Mouse (Mus musculus) limb, embryonic 15.5 days (tissue): ENCODE data around the gene 3110082J24Rik. TPM values are rescaled to one million over a fixed set of nuclear protein-coding genes. Genes with fewer than 3 reads are reported as not detected.
A peak's percentile ranks its signal among the peaks of the same experiment; 100 is the strongest.

Experiments
- ATAC-seq: fragments of 200-750 bp; cut with Nextera tagmentation; 2 replicates; pipeline ENCODE4 v1.8.0; 2017; ENCODE audit warnings: low read depth, moderate TSS enrichment; ENCODE audit not compliant: insufficient number of reproducible peaks, low FRiP score, low TSS enrichment
- H3K27ac ChIP-seq: fragments of 300-500 bp; sonication (generic); 2 replicates; pipeline ENCODE4 v1.5.1; 2015; ENCODE audit warnings: moderate library complexity, mild to moderate bottlenecking, inconsistent platforms
- H3K27me3 ChIP-seq: fragments of 300-500 bp; sonication (generic); 2 replicates; pipeline ENCODE4 v1.6.1; 2015; ENCODE audit warnings: inconsistent platforms
- H3K36me3 ChIP-seq: fragments of 300-500 bp; sonication (generic); 2 replicates; pipeline ENCODE4 v1.6.1; 2015; ENCODE audit warnings: inconsistent platforms
- H3K4me1 ChIP-seq: fragments of 300-500 bp; sonication (generic); 2 replicates; pipeline ENCODE4 v1.6.1; 2015; ENCODE audit warnings: inconsistent platforms
- H3K4me2 ChIP-seq: fragments of 300-500 bp; sonication (generic); 2 replicates; pipeline ENCODE4 v1.6.1; 2015; ENCODE audit warnings: mild to moderate bottlenecking, inconsistent platforms
- H3K4me3 ChIP-seq: fragments of 300-500 bp; sonication (generic); 2 replicates; pipeline ENCODE4 v1.5.1; 2015; ENCODE audit warnings: mild to moderate bottlenecking, inconsistent platforms
- H3K9ac ChIP-seq: fragments of 300-500 bp; sonication (generic); 2 replicates; pipeline ENCODE4 v1.6.1; 2015; ENCODE audit warnings: inconsistent platforms
- H3K9me3 ChIP-seq: fragments of 300-500 bp; sonication (generic); 2 replicates; pipeline ENCODE4 v1.6.1; 2016; ENCODE audit warnings: inconsistent platforms
- WGBS: fragments of 180-500 bp; shearing (Covaris S2); methylation state at CpG from one replicate; pipeline ENCODE4 v1.1.7; 2015; 5-methylcytosine and 5-hydroxymethylcytosine counted together
- polyA plus RNA-seq: library from polyadenylated mRNA; unstranded; fragments of >200 nt; fragmentation: Nextera tagmentation; extraction: Ambion mirVana; gene quantifications from 2 replicates; pipeline ENCODE4 v1.2.1, GENCODE M21; 2015

The 3110082J24Rik gene
- not detected in 2 replicates for polyA plus RNA-seq

DNA sequence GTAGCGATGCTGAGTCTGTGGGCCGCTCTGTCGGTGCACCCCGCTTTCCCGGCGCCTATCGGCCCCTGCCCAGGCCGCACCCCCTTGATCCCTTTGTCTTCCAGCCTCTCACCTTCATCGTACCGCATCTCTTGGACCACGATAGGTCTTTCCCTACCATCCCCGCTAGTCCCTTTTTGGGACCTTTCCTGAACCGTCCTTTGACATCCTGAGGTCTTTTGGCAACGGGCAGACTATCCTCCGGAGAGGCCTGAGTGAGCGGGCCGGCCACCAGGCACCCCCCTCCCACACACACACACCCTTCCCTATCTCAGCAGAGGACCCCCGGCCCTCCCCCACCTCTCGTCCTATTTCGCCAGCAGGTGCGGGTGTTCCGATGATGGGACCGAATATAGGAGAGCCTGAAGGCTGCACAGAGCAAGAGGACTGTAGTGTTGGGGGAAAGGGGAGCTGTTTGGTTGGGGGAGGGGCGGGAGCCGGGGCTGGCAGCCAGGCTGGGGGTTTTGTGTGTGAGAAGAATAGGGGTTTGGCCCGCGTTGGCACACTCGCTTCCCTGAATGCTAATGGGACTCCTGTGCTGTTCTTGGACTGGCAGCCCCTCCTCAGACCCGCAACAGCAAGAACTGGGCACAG is at the start of gene 3110082J24Rik:
Gene 3110082J24Rik (minus strand): TSS at position 419 of the 633 bp plus-strand sequence.
- Histone ChIP-seq H3K27ac (no peak within 1 kb of the TSS), H3K4me2 (peak within 1 kb of the TSS; percentile 88), H3K36me3 (no peaks in the 10 kb centered on the region), H3K4me1 (peaks cover 28% of the 10 kb centered on the region), H3K27me3 (peaks cover 71% of the 10 kb centered on the region), H3K9ac (0 out of 2 replicates have a peak within 1 kb of the TSS, but pooled peaks have one; percentile 39), H3K9me3 (no peaks in the 10 kb centered on the region; the same call in 1 of the 2 replicates), H3K4me3 (peak within 1 kb of the TSS; percentile 52)
- no peak for ATAC-seq
- 2% methylated on average over 29 of the region's 29 CpGs for WGBS

- peak overlapping the region; percentile 79 for H3K9ac ChIP-seq
- peak overlapping the region; percentile 93 for H3K27ac ChIP-seq
- H3K9me3 ChIP-seq = no peaks in the 10 kb centered on the region
- H3K4me2 ChIP-seq = peak overlapping the region; percentile 55
- peaks cover under 1% of the 10 kb centered on the region; the same call in 1 of the 2 replicates for H3K36me3 ChIP-seq
- peak overlapping the region; percentile 96 for H3K4me3 ChIP-seq
- peak; percentile 36; the same call in 1 of the 2 replicates for ATAC-seq
- 0% methylated on average over 31 of the region's 31 CpGs for WGBS
- H3K27me3 ChIP-seq = no peaks in the 10 kb centered on the region
- H3K4me1 ChIP-seq = peaks cover 11% of the 10 kb centered on the region
These were observed 49.5 kb upstream of the 3110082J24Rik start for GRCm38 (mm10) chr5:30155395-30155792.

GRCm38 (mm10) chr5:30154474-30155394 is 48.8 kb upstream of the 3110082J24Rik start, which contains the start of the genes Hadha and Hadhb:
Hadha (minus strand) TSS chr5:30155162.
Hadhb (plus strand) TSS chr5:30155248.
- no peaks in the 10 kb centered on the region; the same call in 1 of the 2 replicates for H3K36me3 ChIP-seq
- peak within 1 kb of the TSS; percentile 55 for H3K4me2 ChIP-seq
- peak within 1 kb of the TSS; percentile 96 for H3K4me3 ChIP-seq
- peak within 1 kb of the TSS; percentile 93 for H3K27ac ChIP-seq
- H3K9ac ChIP-seq = peak within 1 kb of the TSS; percentile 79
- ATAC-seq = peak; percentile 87
- H3K27me3 ChIP-seq = no peaks in the 10 kb centered on the region
- peaks cover 11% of the 10 kb centered on the region for H3K4me1 ChIP-seq
- WGBS = under 1% methylated on average over 53 of the region's 53 CpGs
- no peaks in the 10 kb centered on the region for H3K9me3 ChIP-seq

DNA sequence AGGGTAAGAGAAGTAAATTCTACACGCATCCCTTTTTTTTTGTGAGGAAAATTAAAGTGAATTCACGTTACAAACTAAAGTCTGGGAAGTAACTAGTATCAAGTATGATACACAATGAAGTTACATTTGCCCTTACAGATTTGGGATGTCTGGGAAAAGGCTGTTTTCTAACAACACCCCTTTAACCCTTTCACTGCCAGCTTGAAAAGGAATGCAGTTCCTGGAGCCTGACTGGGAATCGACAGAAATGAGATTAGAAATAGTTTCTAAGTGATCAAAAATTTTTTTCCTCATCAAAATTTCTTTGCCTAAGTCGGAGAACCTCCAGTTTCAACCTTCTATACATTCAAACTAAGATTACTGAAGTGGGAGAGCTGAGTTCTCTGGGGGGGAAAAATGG is 48.1 kb upstream of the 3110082J24Rik start:
- WGBS = 16% methylated on average over 4 of the region's 4 CpGs
- peak overlapping the region; percentile 93; the same call in 1 of the 2 replicates for H3K27ac ChIP-seq

GRCm38 (mm10) chr5:30153222-30153621 is 47.3 kb upstream of the 3110082J24Rik start:
- ATAC-seq = no peak
- H3K27me3 ChIP-seq = no peaks in the 10 kb centered on the region
- WGBS = 80% methylated on average over 2 of the region's 2 CpGs
- no peak overlapping the region for H3K4me2 ChIP-seq
- no peak overlapping the region for H3K9ac ChIP-seq
- H3K36me3 ChIP-seq = peaks cover 3% of the 10 kb centered on the region
- no peak overlapping the region for H3K4me3 ChIP-seq
- H3K27ac ChIP-seq = no peak overlapping the region
- H3K4me1 ChIP-seq = peaks cover 11% of the 10 kb centered on the region
- no peaks in the 10 kb centered on the region for H3K9me3 ChIP-seq

More for the DNA sequence above, 48.1 kb upstream of the 3110082J24Rik start:
- H3K9ac ChIP-seq = peak overlapping the region; percentile 79
- peak overlapping the region; percentile 55 for H3K4me2 ChIP-seq
- H3K4me3 ChIP-seq = peak overlapping the region; percentile 96
- no peak for ATAC-seq
- peaks cover 11% of the 10 kb centered on the region for H3K4me1 ChIP-seq
- no peaks in the 10 kb centered on the region for H3K9me3 ChIP-seq
- no peaks in the 10 kb centered on the region for H3K27me3 ChIP-seq
- H3K36me3 ChIP-seq = no peaks in the 10 kb centered on the region; the same call in 1 of the 2 replicates

- Histone ChIP-seq H3K36me3 (peaks cover 4% of the 10 kb centered on the region), H3K27ac (no peak overlapping the region), H3K4me2 (no peak overlapping the region), H3K27me3 (no peaks in the 10 kb centered on the region), H3K4me1 (peaks cover 11% of the 10 kb centered on the region), H3K9me3 (no peaks in the 10 kb centered on the region), H3K9ac (no peak overlapping the region), H3K4me3 (no peak overlapping the region)
- ATAC-seq = no peak
- WGBS = 55% methylated on average over 1 of the region's 1 CpGs
These were observed 46.5 kb upstream of the 3110082J24Rik start for GRCm38 (mm10) chr5:30152413-30152812.

GRCm38 (mm10) chr5:30152007-30152406 is 46.1 kb upstream of the 3110082J24Rik start:
- 62% methylated on average over 4 of the region's 4 CpGs for WGBS

DNA sequence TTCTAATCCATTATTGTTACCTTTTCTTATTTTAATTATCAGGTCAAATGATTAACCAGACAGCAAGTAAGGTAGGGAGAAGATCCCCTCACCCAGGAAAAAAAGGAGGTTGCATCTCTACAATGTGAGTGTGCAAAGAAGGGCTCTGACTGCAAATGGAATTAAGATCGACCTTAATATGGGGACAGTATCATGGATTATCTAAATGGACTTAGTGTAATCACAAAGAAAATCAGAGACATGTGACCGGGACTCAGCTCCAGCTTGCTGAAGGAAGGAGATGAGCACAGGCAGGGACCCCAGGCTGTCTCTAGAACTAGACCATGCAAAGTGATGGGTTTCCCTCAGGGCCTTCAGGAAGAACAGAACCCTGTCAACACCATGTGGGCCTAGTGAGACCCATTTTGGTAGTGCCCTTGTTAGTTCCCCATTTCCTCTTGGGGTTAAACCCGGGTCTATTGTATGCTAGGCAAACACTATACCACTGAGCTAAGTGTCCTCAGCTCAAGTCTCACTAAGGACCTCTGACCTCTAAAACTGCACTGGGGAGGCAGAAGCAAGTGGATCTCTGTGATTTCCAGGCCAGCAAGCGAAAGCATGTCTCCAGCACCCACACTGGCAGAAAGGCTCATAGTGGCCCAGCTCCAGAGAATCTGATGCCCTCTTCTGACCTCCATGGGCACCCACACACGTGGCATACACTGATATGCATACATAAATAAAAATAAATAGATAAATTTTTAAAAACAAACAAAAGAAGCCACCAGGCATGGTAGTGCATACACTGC is 42.4 kb upstream of the 3110082J24Rik start:
- ATAC-seq = no peak
- Histone ChIP-seq H3K9ac (no peak overlapping the region), H3K4me1 (peaks cover 1% of the 10 kb centered on the region; the same call in 1 of the 2 replicates), H3K27ac (no peak overlapping the region), H3K27me3 (no peaks in the 10 kb centered on the region), H3K4me2 (no peak overlapping the region), H3K36me3 (peaks cover 36% of the 10 kb centered on the region), H3K4me3 (no peak overlapping the region), H3K9me3 (no peaks in the 10 kb centered on the region)
- WGBS = 89% methylated on average over 5 of the region's 5 CpGs

More at GRCm38 (mm10) chr5:30152007-30152406, 46.1 kb upstream of the 3110082J24Rik start:
- no peak for ATAC-seq
- no peaks in the 10 kb centered on the region for H3K9me3 ChIP-seq
- peaks cover 5% of the 10 kb centered on the region for H3K36me3 ChIP-seq
- H3K4me1 ChIP-seq = peaks cover 11% of the 10 kb centered on the region
- no peak overlapping the region for H3K4me2 ChIP-seq
- no peak overlapping the region for H3K27ac ChIP-seq
- no peak overlapping the region for H3K4me3 ChIP-seq
- H3K27me3 ChIP-seq = no peaks in the 10 kb centered on the region
- no peak overlapping the region for H3K9ac ChIP-seq

DNA sequence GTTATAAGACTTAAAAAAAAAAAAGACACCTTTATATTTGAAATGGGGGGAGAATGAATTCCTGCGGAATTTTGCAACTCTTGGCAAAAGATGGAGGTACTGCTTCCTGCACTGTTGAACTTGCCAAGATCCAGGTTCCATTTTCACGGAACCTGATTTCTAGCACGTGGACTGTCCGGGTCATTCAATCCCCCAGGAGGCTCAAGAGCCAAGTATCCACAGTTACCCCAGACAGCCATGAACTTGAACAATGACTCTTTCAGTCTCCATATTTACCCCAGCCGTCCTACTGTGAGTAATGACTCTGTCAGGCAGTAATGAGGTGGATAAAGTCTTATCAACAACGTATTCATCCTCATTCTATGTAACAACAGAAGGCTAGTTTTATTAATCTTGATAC is 40.6 kb upstream of the 3110082J24Rik start:
- Histone ChIP-seq H3K4me1 (no peaks in the 10 kb centered on the region), H3K36me3 (peaks cover 52% of the 10 kb centered on the region), H3K9me3 (no peaks in the 10 kb centered on the region), H3K27me3 (no peaks in the 10 kb centered on the region), H3K9ac (no peak overlapping the region), H3K27ac (no peak overlapping the region), H3K4me2 (no peak overlapping the region), H3K4me3 (no peak overlapping the region)
- ATAC-seq = no peak
- 88% methylated on average over 6 of the region's 6 CpGs for WGBS

DNA sequence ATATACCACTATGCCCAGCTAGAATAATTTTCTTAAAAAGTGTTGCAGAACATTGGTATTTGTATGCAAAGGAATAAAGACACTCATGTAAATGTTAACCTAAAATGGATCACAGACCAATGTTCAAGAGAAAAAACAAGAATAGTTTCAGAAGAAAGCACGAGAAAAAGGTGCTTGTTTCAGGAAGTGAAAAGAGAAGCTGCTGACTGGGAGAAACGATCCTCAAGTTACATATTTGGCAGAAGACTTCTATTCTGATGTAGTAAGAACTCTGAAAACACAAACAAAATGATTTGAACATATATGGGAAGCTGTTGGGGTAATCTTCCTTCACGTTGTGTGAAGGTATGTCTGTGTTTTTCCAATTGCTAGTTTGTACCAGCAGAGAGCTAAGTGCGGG is 32.3 kb upstream of the 3110082J24Rik start:
- Histone ChIP-seq H3K4me3 (no peak overlapping the region), H3K27me3 (no peaks in the 10 kb centered on the region), H3K9ac (no peak overlapping the region), H3K36me3 (peaks cover 78% of the 10 kb centered on the region), H3K4me1 (no peaks in the 10 kb centered on the region), H3K9me3 (no peaks in the 10 kb centered on the region), H3K27ac (no peak overlapping the region), H3K4me2 (no peak overlapping the region)
- 89% methylated on average over 4 of the region's 4 CpGs for WGBS
- ATAC-seq = no peak

DNA sequence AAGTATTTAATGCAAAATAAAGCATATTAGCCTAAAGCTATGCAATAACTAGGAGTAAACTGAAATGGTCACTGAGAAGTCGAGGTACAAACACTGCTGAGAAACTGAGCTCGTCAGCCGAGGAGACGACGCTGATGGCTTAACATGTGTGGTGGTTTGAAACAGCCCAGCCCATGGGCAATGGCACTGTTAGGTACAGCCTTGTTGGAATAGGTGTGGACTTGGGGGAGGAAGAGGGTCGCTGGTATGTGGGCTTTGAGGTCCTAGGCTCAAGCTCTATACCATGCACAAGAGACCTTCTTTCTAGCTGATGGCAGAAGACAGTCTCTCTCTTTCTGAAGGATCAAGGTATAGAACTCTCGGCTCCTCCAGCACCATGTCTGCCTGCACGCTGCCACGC is 31.4 kb upstream of the 3110082J24Rik start:
- Histone ChIP-seq H3K4me1 (no peaks in the 10 kb centered on the region), H3K9me3 (no peaks in the 10 kb centered on the region), H3K9ac (no peak overlapping the region), H3K27ac (no peak overlapping the region), H3K36me3 (peaks cover 75% of the 10 kb centered on the region), H3K4me2 (no peak overlapping the region), H3K4me3 (no peak overlapping the region), H3K27me3 (no peaks in the 10 kb centered on the region)
- no peak for ATAC-seq
- WGBS = 90% methylated on average over 9 of the region's 9 CpGs
